Mouse (Mus musculus): ENCODE data around the gene Upk3a.

The Upk3a gene

GRCm38 (mm10) chr15:85049758-85050157, 32.8 kb downstream of the Upk3a start:
- DNase-seq (ENCODE audit: low read depth, low spot score) = no peak

- no peak for DNase-seq (ENCODE audit: low read depth, low spot score)
Measured at GRCm38 (mm10) chr15:85054098-85054497, 37.2 kb downstream of the Upk3a start.

GRCm38 (mm10) chr15:85055186-85055585, 38.2 kb downstream of the Upk3a start:
- no peak for DNase-seq (ENCODE audit: low read depth, low spot score)

- no peak for DNase-seq (ENCODE audit: low read depth, low spot score)
Measured at GRCm38 (mm10) chr15:85063421-85063820, 46.5 kb downstream of the Upk3a start.

DNA sequence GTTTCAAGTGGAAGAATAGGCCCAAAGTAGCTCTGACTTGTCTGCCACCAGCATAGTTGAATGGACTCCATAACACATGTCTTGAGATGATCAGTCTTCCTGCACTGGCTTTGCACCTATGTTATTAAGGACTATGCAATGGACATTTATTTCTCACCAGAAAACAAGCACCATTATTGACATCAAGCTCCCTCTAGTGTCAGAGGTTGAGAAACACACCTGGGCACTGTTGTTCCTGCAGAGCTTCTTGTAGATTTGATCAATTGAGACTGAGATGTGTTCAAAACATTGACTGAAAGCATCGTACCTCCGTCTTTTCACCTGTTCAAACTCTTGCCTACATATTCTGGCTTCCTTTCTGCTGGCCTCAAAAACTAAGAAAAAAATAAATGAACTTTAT, 53.6 kb downstream of the Upk3a start:
- DNase-seq (ENCODE audit: low read depth, low spot score) = peak; percentile 36

Data from skeletal muscle tissue, adult 2 months (tissue).